Mouse (Mus musculus): ENCODE data around the gene Syne2.

Gene Syne2

GRCm38 (mm10) chr12:75827751-75828150 is 9.8 kb downstream of the Syne2 start:
- no peak for DNase-seq (ENCODE audit: low read depth, low spot score)

- no peak for DNase-seq (ENCODE audit: low read depth, low spot score)
These were observed 11.7 kb downstream of the Syne2 start for GRCm38 (mm10) chr12:75829616-75830015.

GRCm38 (mm10) chr12:75833149-75833959 is 15.4 kb downstream of the Syne2 start:
- no peak for DNase-seq (ENCODE audit: low read depth, low spot score)

GRCm38 (mm10) chr12:75833960-75834729 is 16.2 kb downstream of the Syne2 start:
- no peak for DNase-seq (ENCODE audit: low read depth, low spot score)

GRCm38 (mm10) chr12:75836524-75836962 is 18.6 kb downstream of the Syne2 start:
- DNase-seq (ENCODE audit: low read depth, low spot score), result no peak

GRCm38 (mm10) chr12:75837462-75837861 is 19.5 kb downstream of the Syne2 start:
- no peak for DNase-seq (ENCODE audit: low read depth, low spot score)

- DNase-seq (ENCODE audit: low read depth, low spot score), result no peak
These were observed 21.3 kb downstream of the Syne2 start for GRCm38 (mm10) chr12:75839083-75839736.

- no peak for DNase-seq (ENCODE audit: low read depth, low spot score)
These were observed 23.2 kb downstream of the Syne2 start for GRCm38 (mm10) chr12:75841183-75841582.

- DNase-seq (ENCODE audit: low read depth, low spot score), result no peak
These were observed 26.4 kb downstream of the Syne2 start for GRCm38 (mm10) chr12:75844311-75844710.

- DNase-seq (ENCODE audit: low read depth, low spot score), result no peak
These were observed 27.1 kb downstream of the Syne2 start for GRCm38 (mm10) chr12:75845070-75845469.

- no peak for DNase-seq (ENCODE audit: low read depth, low spot score)
These were observed 28.6 kb downstream of the Syne2 start for GRCm38 (mm10) chr12:75846513-75846912.

GRCm38 (mm10) chr12:75850205-75850604 is 32.3 kb downstream of the Syne2 start:
- no peak for DNase-seq (ENCODE audit: low read depth, low spot score)

- DNase-seq (ENCODE audit: low read depth, low spot score), result no peak
These were observed 33.5 kb downstream of the Syne2 start for GRCm38 (mm10) chr12:75851481-75851880.

GRCm38 (mm10) chr12:75852384-75852783 is 34.5 kb downstream of the Syne2 start:
- DNase-seq (ENCODE audit: low read depth, low spot score), result no peak

GRCm38 (mm10) chr12:75853559-75853958 is 35.6 kb downstream of the Syne2 start:
- DNase-seq (ENCODE audit: low read depth, low spot score), result no peak

GRCm38 (mm10) chr12:75855051-75855453 is 37.1 kb downstream of the Syne2 start:
- DNase-seq (ENCODE audit: low read depth, low spot score), result no peak

- no peak for DNase-seq (ENCODE audit: low read depth, low spot score)
These were observed 37.7 kb downstream of the Syne2 start for GRCm38 (mm10) chr12:75855621-75856020.

GRCm38 (mm10) chr12:75856096-75856868 is 38.3 kb downstream of the Syne2 start:
- DNase-seq (ENCODE audit: low read depth, low spot score), result no peak

GRCm38 (mm10) chr12:75859936-75860335 is 42.0 kb downstream of the Syne2 start:
- no peak for DNase-seq (ENCODE audit: low read depth, low spot score)

- no peak for DNase-seq (ENCODE audit: low read depth, low spot score)
These were observed 42.9 kb downstream of the Syne2 start for GRCm38 (mm10) chr12:75860843-75861242.

GRCm38 (mm10) chr12:75865166-75865565 is 47.2 kb downstream of the Syne2 start:
- no peak for DNase-seq (ENCODE audit: low read depth, low spot score)

All from embryo, embryonic 11.5 days (tissue).